Mouse (Mus musculus): ENCODE measurements around the gene Rhbdl1. TPM values are rescaled to one million over a fixed set of nuclear protein-coding genes. Genes with fewer than 3 reads are reported as not detected.
A peak's percentile ranks its signal among the peaks of the same experiment; 100 is the strongest.

Rhbdl1 gene
- polyA plus RNA-seq, 1 experiment from 2014 or later, result 1.6 TPM

DNA sequence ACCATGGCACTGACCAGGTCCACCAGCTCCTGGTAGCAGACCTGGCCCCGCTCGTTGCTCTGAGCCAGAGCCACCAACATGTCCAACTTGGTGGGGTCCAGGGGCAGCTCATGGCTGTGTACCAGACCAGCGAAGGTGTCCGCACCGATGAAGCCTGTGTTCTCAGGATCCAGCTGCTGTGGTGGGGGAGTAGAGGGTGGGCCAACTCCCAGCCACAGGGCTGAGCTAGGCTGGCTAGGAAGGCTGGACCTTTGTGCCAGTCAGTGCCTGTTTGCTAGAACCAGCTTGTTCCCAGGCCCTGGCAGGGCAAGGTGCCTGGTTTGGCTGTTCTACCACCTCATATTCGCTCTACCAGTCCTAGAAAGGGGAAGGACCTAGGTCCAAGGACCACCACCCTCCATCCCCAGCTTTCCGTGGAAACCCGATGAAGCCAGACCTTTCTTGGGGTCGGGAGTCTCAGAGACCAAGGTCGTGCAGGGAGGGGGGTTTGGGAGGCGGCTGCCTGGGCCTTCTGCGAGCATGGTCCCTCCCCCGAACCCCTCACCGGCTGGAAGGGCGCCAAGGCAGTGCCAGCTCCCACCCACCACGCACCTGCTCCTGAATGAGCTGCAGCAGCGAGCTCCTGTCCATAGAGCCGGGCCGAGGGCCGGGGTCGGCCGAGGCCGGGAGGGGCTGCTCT is 559 bp downstream of the Rhbdl1 start:
- Histone ChIP-seq H3K9ac (ENCODE audit: low read depth, low read length) (peak overlapping the region; percentile 72), H3K27me3 (replicated peaks; ENCODE audit: control insufficient read depth, insufficient read depth, low read length) (no peaks in the 10 kb centered on the region), H3K36me3 (ENCODE audit: control insufficient read depth, insufficient read depth, low read length) (peaks cover 11% of the 10 kb centered on the region; the same call in 1 of the 2 replicates), H3K4me2 (ENCODE audit: low read depth, low read length) (peak overlapping the region; percentile 87), H3K4me1 (ENCODE audit: control insufficient read depth, insufficient read depth, low read length) (peaks cover 47% of the 10 kb centered on the region), H3K4me3 (ENCODE audit: low read length) (peak overlapping the region; percentile 43), H3K9me3 (ENCODE audit: control insufficient read depth, low read length) (no peaks in the 10 kb centered on the region), H3K27ac (ENCODE audit: low read length) (peak overlapping the region; percentile 3)
- WGBS, result 21% methylated on average over 23 of the region's 23 CpGs
- no peak for ATAC-seq

DNA sequence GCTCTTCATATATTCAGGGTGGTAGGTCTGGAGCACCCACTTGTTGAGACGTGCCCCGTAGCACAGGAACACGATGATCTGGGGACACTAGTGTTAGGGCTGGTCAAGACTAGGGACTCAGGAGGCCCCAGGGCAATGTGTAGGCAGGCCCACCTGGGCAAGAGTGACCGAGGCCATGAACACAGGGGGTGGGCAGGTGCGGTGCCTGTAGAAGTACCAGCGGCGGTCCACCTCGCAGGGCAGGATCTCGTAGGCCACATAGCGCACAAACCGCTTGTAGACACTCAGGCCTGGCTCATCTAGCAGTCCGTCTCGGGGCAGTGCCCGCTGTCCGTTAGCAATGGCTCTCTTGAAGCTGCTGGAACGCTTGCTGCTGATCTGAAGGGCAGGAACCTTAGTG is 1.3 kb downstream of the Rhbdl1 start:
- no peak overlapping the region; the same call in 1 of the 2 replicates for H3K4me3 ChIP-seq (ENCODE audit: low read length)
- peaks cover 10% of the 10 kb centered on the region for H3K36me3 ChIP-seq (ENCODE audit: control insufficient read depth, insufficient read depth, low read length)
- 91% methylated on average over 16 of the region's 16 CpGs for WGBS
- no peak overlapping the region for H3K4me2 ChIP-seq (ENCODE audit: low read depth, low read length)
- H3K9ac ChIP-seq (ENCODE audit: low read depth, low read length), result 0 out of 2 replicates have a peak overlapping the region, but pooled peaks have one; percentile 72
- no peaks in the 10 kb centered on the region for H3K27me3 ChIP-seq (replicated peaks; ENCODE audit: control insufficient read depth, insufficient read depth, low read length)
- H3K27ac ChIP-seq (ENCODE audit: low read length), result no peak overlapping the region
- no peak for ATAC-seq
- peaks cover 54% of the 10 kb centered on the region for H3K4me1 ChIP-seq (ENCODE audit: control insufficient read depth, insufficient read depth, low read length)
- H3K9me3 ChIP-seq (ENCODE audit: control insufficient read depth, low read length), result no peaks in the 10 kb centered on the region

DNA sequence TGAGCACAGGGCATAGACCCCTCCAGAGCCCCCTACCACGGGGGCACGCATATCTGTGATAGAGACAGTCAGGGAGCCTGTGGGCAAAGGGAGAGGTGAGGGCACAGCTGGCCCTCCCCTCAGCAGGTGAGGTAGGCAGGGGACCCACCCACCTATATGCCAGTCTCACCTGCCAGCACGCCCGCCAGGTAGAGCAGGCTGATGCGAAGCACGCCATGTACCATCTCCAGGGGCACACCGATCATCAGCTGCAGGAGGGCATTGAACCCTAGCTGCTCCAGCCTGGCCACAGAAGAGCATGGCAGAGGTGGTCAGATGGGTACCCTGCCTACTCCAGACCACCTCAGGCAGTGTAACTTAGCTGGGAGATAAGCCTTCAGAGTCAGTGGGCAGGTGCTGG is 1.8 kb downstream of the Rhbdl1 start:
- peaks cover 15% of the 10 kb centered on the region for H3K36me3 ChIP-seq (ENCODE audit: control insufficient read depth, insufficient read depth, low read length)
- no peaks in the 10 kb centered on the region for H3K9me3 ChIP-seq (ENCODE audit: control insufficient read depth, low read length)
- WGBS, result 91% methylated on average over 7 of the region's 7 CpGs
- no peak overlapping the region for H3K27ac ChIP-seq (ENCODE audit: low read length)
- no peaks in the 10 kb centered on the region for H3K27me3 ChIP-seq (replicated peaks; ENCODE audit: control insufficient read depth, insufficient read depth, low read length)
- peak overlapping the region; percentile 86 for H3K9ac ChIP-seq (ENCODE audit: low read depth, low read length)
- peak overlapping the region; percentile 94; the same call in 1 of the 2 replicates for H3K4me2 ChIP-seq (ENCODE audit: low read depth, low read length)
- no peak for ATAC-seq
- peak overlapping the region; percentile 85; the same call in 1 of the 2 replicates for H3K4me3 ChIP-seq (ENCODE audit: low read length)
- peaks cover 59% of the 10 kb centered on the region for H3K4me1 ChIP-seq (ENCODE audit: control insufficient read depth, insufficient read depth, low read length)

DNA sequence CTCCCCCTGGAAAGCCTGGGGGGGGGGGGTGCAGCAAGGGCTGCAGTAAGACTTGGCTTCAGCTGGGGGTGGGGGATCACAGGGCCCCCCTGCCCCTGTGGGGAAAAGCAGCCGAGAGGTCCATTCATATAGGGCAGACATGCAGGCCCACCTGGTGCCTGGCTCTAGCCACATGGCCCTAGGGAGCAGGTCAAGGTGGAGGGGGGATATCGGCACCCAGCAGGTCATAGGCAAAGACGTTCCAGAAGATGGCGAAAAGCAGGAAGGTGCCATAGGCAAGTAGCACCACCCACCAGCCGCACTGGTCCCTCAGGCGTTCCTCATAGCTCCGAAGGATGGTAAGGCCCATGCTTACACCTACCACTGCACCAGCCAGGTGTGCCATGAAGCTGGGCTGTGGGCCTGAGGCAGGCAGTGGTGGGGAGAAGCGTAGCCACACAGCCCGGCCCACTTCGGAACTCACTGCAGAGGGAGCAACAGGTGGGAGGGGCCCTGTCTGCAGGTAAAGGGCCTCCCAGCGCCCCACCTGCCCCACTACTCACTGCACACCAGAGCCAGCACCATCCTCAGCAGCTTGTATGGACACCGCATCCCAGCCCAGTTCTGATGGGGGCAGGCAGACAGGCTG is 2.4 kb downstream of the Rhbdl1 start:
- H3K36me3 ChIP-seq (ENCODE audit: control insufficient read depth, insufficient read depth, low read length), result peaks cover 15% of the 10 kb centered on the region
- H3K4me3 ChIP-seq (ENCODE audit: low read length), result peak overlapping the region; percentile 85
- no peaks in the 10 kb centered on the region for H3K9me3 ChIP-seq (ENCODE audit: control insufficient read depth, low read length)
- H3K9ac ChIP-seq (ENCODE audit: low read depth, low read length), result peak overlapping the region; percentile 86
- peak overlapping the region; percentile 94 for H3K4me2 ChIP-seq (ENCODE audit: low read depth, low read length)
- H3K27ac ChIP-seq (ENCODE audit: low read length), result peak overlapping the region; percentile 97
- no peak for ATAC-seq
- 71% methylated on average over 12 of the region's 12 CpGs for WGBS
- H3K4me1 ChIP-seq (ENCODE audit: control insufficient read depth, insufficient read depth, low read length), result peaks cover 65% of the 10 kb centered on the region
- no peaks in the 10 kb centered on the region for H3K27me3 ChIP-seq (replicated peaks; ENCODE audit: control insufficient read depth, insufficient read depth, low read length)

DNA sequence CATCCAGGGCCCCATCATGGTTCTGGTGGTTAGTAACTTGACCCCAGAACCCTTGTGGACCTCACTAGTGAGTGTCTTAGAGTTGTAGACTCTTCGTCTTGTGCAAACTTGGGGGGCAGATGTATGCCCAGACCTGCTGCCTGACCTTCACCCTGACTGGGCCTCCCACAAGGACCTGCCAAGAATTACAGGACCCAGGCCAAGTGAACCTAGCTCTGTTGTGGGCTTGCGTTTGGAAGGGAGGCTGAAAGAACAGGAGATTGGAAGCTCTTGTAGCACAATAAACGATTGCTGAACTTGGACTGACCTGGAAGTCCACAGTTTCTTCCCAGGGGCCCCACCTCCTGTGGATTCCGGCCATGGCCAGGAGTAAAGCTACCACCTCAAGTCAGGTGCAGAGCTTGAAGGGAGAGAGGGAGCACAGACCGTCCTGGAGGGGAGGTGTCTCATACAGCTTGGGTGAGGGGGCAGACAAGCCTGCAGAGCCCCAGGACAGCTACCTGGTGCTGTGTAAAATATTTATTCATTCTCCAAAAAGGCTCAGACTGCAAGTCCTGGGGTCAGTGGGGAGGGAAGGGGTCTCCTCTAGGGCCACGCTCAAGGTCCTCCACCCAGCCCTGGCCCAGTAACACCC is 3.0 kb downstream of the Rhbdl1 start:
- H3K4me1 ChIP-seq (ENCODE audit: control insufficient read depth, insufficient read depth, low read length), result peaks cover 67% of the 10 kb centered on the region
- WGBS, result 16% methylated on average over 6 of the region's 6 CpGs
- ATAC-seq, result no peak
- H3K27me3 ChIP-seq (replicated peaks; ENCODE audit: control insufficient read depth, insufficient read depth, low read length), result no peaks in the 10 kb centered on the region
- H3K9ac ChIP-seq (ENCODE audit: low read depth, low read length), result peak overlapping the region; percentile 86
- peak overlapping the region; percentile 97 for H3K27ac ChIP-seq (ENCODE audit: low read length)
- no peaks in the 10 kb centered on the region for H3K9me3 ChIP-seq (ENCODE audit: control insufficient read depth, low read length)
- peak overlapping the region; percentile 94 for H3K4me2 ChIP-seq (ENCODE audit: low read depth, low read length)
- H3K36me3 ChIP-seq (ENCODE audit: control insufficient read depth, insufficient read depth, low read length), result peaks cover 11% of the 10 kb centered on the region
- peak overlapping the region; percentile 85 for H3K4me3 ChIP-seq (ENCODE audit: low read length)

DNA sequence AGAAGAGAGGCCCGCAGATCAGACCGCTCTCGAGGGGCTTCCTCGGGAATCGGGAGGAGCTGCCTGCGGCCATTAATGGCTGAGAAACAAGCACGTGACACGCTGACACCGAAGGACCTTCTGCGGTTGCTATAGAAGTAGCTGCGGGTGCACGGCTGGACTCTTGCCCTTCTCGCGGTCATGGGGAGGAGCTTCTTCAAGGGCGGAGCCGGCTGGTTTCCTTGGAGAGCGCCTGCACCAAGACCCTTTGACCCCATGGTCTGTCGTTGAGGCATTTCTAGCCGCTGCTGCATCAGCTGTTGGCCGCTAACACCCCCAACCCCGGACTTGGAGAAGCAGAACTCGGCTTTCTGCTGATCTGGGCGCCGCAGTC is 3.8 kb downstream of the Rhbdl1 start, which contains the start of gene Stub1:
TSS of gene Stub1 (minus strand) at position 114 of the 373 bp plus-strand sequence.
- no peaks in the 10 kb centered on the region for H3K9me3 ChIP-seq (ENCODE audit: control insufficient read depth, low read length)
- peak within 1 kb of the TSS; percentile 97 for H3K27ac ChIP-seq (ENCODE audit: low read length)
- ATAC-seq, result peak; percentile 78
- H3K27me3 ChIP-seq (replicated peaks; ENCODE audit: control insufficient read depth, insufficient read depth, low read length), result no peaks in the 10 kb centered on the region
- peaks cover 71% of the 10 kb centered on the region for H3K4me1 ChIP-seq (ENCODE audit: control insufficient read depth, insufficient read depth, low read length)
- H3K4me3 ChIP-seq (ENCODE audit: low read length), result peak within 1 kb of the TSS; percentile 85
- H3K4me2 ChIP-seq (ENCODE audit: low read depth, low read length), result peak within 1 kb of the TSS; percentile 98
- WGBS, result under 1% methylated on average over 24 of the region's 24 CpGs
- H3K9ac ChIP-seq (ENCODE audit: low read depth, low read length), result peak within 1 kb of the TSS; percentile 90
- peaks cover 10% of the 10 kb centered on the region for H3K36me3 ChIP-seq (ENCODE audit: control insufficient read depth, insufficient read depth, low read length)

DNA sequence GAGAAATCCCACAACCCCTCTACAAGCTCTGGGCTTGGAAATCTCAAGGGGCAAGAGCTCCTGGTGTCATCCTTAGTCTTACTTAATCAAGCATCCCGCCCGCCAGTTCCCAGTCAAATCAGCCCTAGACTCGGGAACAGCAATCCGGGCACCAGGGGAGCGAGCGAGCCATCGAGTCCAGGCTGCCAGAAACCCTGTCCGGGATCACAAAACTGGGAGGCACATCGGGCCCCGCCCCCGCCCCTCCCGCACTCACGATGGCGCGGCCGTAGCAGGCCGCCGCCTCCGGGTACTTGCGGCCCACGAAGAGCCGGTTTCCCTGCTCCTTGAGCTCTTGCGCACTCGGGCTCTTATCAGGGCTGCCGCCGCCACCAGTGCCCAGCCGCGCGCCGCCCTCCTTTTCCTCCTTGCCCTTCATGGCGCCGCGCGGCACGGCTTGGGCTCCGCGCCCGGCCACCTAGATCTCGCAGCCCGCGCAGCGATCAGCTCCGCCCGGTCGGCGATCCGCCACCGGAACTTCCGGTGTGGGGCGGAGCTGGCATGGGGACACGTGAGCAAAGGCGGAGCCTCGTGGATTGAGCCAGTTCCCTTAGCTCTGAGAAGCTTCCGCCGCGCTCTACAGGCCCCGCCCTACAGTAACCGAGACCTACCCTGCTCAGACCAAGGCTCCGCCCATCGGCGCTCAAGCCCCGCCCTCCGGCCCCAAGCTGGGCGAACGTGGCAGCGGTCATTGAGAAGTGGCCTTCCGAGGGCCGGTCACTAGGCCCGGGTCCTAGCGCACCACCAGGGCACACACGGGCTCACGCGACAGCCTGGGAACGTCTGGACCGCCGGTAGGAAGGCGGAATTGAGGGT is 4.4 kb downstream of the Rhbdl1 start:
- Histone ChIP-seq H3K27me3 (replicated peaks; ENCODE audit: control insufficient read depth, insufficient read depth, low read length) (no peaks in the 10 kb centered on the region), H3K4me3 (ENCODE audit: low read length) (peak overlapping the region; percentile 85), H3K9ac (ENCODE audit: low read depth, low read length) (peak overlapping the region; percentile 90), H3K36me3 (ENCODE audit: control insufficient read depth, insufficient read depth, low read length) (peaks cover 10% of the 10 kb centered on the region), H3K4me1 (ENCODE audit: control insufficient read depth, insufficient read depth, low read length) (peaks cover 70% of the 10 kb centered on the region), H3K9me3 (ENCODE audit: control insufficient read depth, low read length) (no peaks in the 10 kb centered on the region), H3K27ac (ENCODE audit: low read length) (peak overlapping the region; percentile 97), H3K4me2 (ENCODE audit: low read depth, low read length) (peak overlapping the region; percentile 98)
- ATAC-seq, result peak; percentile 89
- WGBS, result under 1% methylated on average over 77 of the region's 77 CpGs

DNA sequence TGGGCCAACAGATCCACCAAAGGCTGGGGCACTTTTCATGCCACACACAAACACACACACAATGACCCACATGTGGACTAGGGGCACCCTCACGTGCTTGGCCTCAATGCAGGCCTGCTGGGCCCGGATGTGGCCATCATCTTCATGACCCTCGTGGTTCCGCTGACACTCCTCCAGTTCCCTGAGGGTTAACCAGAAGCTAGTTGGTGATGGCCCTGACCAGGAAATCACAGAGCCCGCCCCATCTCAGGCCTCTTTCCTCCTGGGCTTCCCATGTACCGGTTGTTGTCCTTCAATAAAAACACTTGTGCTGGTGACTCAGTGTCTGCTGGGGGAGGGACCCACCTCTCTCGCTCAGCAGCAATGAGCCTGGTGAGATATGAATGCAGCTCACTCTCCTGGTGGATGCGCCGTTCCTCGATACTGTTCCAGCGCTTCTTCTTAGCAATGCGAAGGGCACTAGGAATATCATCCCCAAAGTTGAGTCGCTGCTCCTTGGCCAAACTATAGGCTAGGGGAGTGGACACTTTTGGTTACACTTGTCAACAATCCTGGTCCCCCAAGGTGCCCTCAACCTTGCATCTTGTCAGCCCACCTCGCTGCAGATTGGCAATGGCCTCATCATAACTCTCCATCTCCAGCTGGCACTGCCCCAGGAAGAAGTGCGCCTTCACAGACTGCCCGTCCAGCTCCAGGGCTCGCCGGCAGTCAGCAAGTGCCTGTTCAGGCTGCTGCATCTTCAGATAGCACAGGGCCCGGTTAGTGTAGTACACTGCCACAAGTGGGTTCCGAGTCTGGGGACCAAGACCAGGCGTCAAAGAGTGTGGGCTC is 5.4 kb downstream of the Rhbdl1 start:
- peak overlapping the region; percentile 93 for H3K27ac ChIP-seq (ENCODE audit: low read length)
- no peak for ATAC-seq
- peak overlapping the region; percentile 85 for H3K4me3 ChIP-seq (ENCODE audit: low read length)
- peak overlapping the region; percentile 98 for H3K4me2 ChIP-seq (ENCODE audit: low read depth, low read length)
- WGBS, result 45% methylated on average over 21 of the region's 21 CpGs
- H3K9me3 ChIP-seq (ENCODE audit: control insufficient read depth, low read length), result no peaks in the 10 kb centered on the region
- peaks cover 10% of the 10 kb centered on the region for H3K36me3 ChIP-seq (ENCODE audit: control insufficient read depth, insufficient read depth, low read length)
- H3K4me1 ChIP-seq (ENCODE audit: control insufficient read depth, insufficient read depth, low read length), result peaks cover 61% of the 10 kb centered on the region
- no peaks in the 10 kb centered on the region for H3K27me3 ChIP-seq (replicated peaks; ENCODE audit: control insufficient read depth, insufficient read depth, low read length)
- H3K9ac ChIP-seq (ENCODE audit: low read depth, low read length), result peak overlapping the region; percentile 90

Measured in intestine, embryonic 16.5 days (tissue).